Mouse (Mus musculus): ENCODE measurements around the gene Gsg1l. TPM values are rescaled to one million over a fixed set of nuclear protein-coding genes. Genes with fewer than 3 reads are reported as not detected.

Gene Gsg1l
- 38.3 and 42.7 TPM in 2 replicates for total RNA-seq (2014; rRNA removed)
- polyA plus RNA-seq (2015; fragmentation: Nextera tagmentation; extraction: Ambion mirVana): 17.8 and 19.3 TPM in 2 replicates

DNA sequence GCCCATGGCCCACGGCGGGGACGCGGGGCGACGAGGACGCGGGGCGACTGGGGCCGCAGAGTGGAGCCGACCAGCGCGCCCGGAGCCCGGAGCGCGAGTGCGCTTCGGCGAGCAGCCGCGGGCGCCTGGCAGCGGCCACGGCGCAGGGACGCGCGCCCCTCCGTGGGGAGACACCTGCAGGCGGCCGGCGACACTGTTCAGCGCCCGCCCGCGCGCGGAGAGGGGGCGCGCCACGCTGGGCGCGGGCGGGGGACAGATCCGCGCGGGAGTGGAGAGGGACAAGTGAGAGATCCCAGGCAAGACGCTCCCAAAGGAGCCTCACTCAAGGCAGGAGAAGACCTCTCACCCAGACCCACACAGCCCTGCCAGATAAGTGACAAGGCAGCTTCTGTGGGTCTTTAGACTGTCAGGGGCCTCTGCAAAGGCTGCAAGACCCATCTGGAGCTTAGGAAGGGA, at the start of gene Gsg1l:
Gene Gsg1l (minus strand): TSS at position 126 of the 456 bp plus-strand sequence.
- H3K27ac ChIP-seq (ENCODE audit: low read depth, low read length): peak within 1 kb of the TSS; percentile 38; the same call in 1 of the 2 replicates
- H3K4me2 ChIP-seq (ENCODE audit: low read depth, low read length, poor library complexity, severe bottlenecking): peak within 1 kb of the TSS; percentile 99
- H3K4me1 ChIP-seq (ENCODE audit: insufficient read depth, low read length): peaks cover 4% of the 10 kb centered on the region; the same call in 1 of the 2 replicates
- ATAC-seq (ENCODE audit: low FRiP score) (peak; percentile 71; the same call in 1 of the 2 replicates), DNase-seq (ENCODE audit: low spot score) (peak; percentile 60)
- H3K36me3 ChIP-seq (ENCODE audit: insufficient read depth, low read length): no peaks in the 10 kb centered on the region
- TF ChIP-seq CTCF (IDR thresholded peaks at IDR 0.05): peak; percentile 57
- peaks cover 4% of the 10 kb centered on the region; the same call in 1 of the 2 replicates for H3K27me3 ChIP-seq (ENCODE audit: insufficient read depth, low read length)
- H3K9ac ChIP-seq (replicated peaks; ENCODE audit: low read length, poor library complexity, severe bottlenecking): peak within 1 kb of the TSS; percentile 62
- 1% methylated on average over 31 of the region's 49 CpGs for WGBS
- H3K9me3 ChIP-seq (ENCODE audit: low read length): no peaks in the 10 kb centered on the region
- peak within 1 kb of the TSS; percentile 70 for H3K4me3 ChIP-seq (ENCODE audit: low read depth, low read length)

DNA sequence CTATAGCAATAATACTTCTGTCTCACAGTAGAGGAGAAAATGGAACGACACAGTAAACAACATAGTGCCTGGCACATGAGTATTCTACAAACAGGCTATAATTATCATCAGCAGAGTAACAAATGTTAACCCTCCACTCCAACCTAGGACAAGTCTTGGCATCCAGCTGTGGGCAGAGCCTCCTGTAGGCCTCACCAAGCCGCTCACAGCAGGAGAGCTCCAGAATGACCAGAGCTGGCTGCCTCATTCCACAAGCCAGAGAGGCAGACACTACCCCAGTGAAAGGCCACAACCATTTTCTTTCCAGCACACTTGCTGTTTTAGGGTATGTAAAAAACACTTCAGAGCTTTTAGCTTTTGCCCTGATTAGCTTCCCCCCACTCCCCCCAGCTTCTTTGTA, 45.5 kb upstream of the Gsg1l start:
- no peak for ATAC-seq (ENCODE audit: low FRiP score)
- TF ChIP-seq CTCF (IDR thresholded peaks at IDR 0.05): no peak
- H3K4me3 ChIP-seq (ENCODE audit: low read depth, low read length): no peak overlapping the region
- H3K27me3 ChIP-seq (ENCODE audit: insufficient read depth, low read length): no peaks in the 10 kb centered on the region
- H3K27ac ChIP-seq (ENCODE audit: low read depth, low read length): no peak overlapping the region
- H3K9me3 ChIP-seq (ENCODE audit: low read length): no peaks in the 10 kb centered on the region
- H3K9ac ChIP-seq (replicated peaks; ENCODE audit: low read length, poor library complexity, severe bottlenecking): no peak overlapping the region
- H3K36me3 ChIP-seq (ENCODE audit: insufficient read depth, low read length): peaks cover 56% of the 10 kb centered on the region
- no peaks in the 10 kb centered on the region for H3K4me1 ChIP-seq (ENCODE audit: insufficient read depth, low read length)
- DNase-seq (ENCODE audit: low spot score): no peak
- WGBS: 90% methylated on average over 2 of the region's 2 CpGs
- H3K4me2 ChIP-seq (ENCODE audit: low read depth, low read length, poor library complexity, severe bottlenecking): no peak overlapping the region

GRCm38 (mm10) chr7:126126502-126126901, 44.3 kb upstream of the Gsg1l start:
- Histone ChIP-seq H3K4me1 (ENCODE audit: insufficient read depth, low read length) (no peaks in the 10 kb centered on the region), H3K9me3 (ENCODE audit: low read length) (no peaks in the 10 kb centered on the region), H3K27me3 (ENCODE audit: insufficient read depth, low read length) (no peaks in the 10 kb centered on the region), H3K27ac (ENCODE audit: low read depth, low read length) (no peak overlapping the region), H3K36me3 (ENCODE audit: insufficient read depth, low read length) (peaks cover 60% of the 10 kb centered on the region), H3K9ac (replicated peaks; ENCODE audit: low read length, poor library complexity, severe bottlenecking) (no peak overlapping the region), H3K4me3 (ENCODE audit: low read depth, low read length) (no peak overlapping the region), H3K4me2 (ENCODE audit: low read depth, low read length, poor library complexity, severe bottlenecking) (no peak overlapping the region)
- DNase-seq (ENCODE audit: low spot score) (no peak), ATAC-seq (ENCODE audit: low FRiP score) (no peak)
- WGBS: 84% methylated on average over 3 of the region's 3 CpGs
- TF ChIP-seq CTCF (IDR thresholded peaks at IDR 0.05): no peak

- ATAC-seq (ENCODE audit: low FRiP score): no peak
- Histone ChIP-seq H3K4me2 (ENCODE audit: low read depth, low read length, poor library complexity, severe bottlenecking) (no peak overlapping the region), H3K4me3 (ENCODE audit: low read depth, low read length) (no peak overlapping the region), H3K27me3 (ENCODE audit: insufficient read depth, low read length) (no peaks in the 10 kb centered on the region), H3K9me3 (ENCODE audit: low read length) (no peaks in the 10 kb centered on the region), H3K4me1 (ENCODE audit: insufficient read depth, low read length) (no peaks in the 10 kb centered on the region), H3K9ac (replicated peaks; ENCODE audit: low read length, poor library complexity, severe bottlenecking) (no peak overlapping the region), H3K27ac (ENCODE audit: low read depth, low read length) (no peak overlapping the region), H3K36me3 (ENCODE audit: insufficient read depth, low read length) (peaks cover 47% of the 10 kb centered on the region)
- no peak for DNase-seq (ENCODE audit: low spot score)
- 88% methylated on average over 4 of the region's 4 CpGs for whole genome bisulfite sequencing
- no peak for TF ChIP-seq CTCF (IDR thresholded peaks at IDR 0.05)
These were observed 39.3 kb upstream of the Gsg1l start for GRCm38 (mm10) chr7:126121533-126121932.

DNA sequence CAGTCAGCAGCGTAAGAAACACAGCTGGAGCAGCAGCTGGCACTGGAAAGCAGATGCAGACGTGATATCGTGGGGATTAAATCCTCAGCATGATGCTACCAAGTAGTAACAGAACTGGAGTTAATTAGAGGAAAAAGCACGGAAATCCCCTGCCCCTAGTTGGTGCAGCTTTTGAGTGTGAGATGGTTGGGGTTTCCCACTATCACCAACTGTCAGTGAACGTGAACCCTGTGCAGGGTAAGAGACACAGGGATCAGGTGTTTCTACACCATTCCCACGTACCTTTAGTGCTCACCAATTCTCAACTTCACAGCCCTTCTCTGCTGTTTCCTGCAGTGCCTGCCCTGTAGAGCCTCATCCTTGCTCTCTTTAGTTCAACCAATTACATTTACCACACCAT, 37.6 kb upstream of the Gsg1l start:
- 54% methylated on average over 6 of the region's 6 CpGs for WGBS
- Histone ChIP-seq H3K9me3 (ENCODE audit: low read length) (no peaks in the 10 kb centered on the region), H3K36me3 (ENCODE audit: insufficient read depth, low read length) (peaks cover 58% of the 10 kb centered on the region), H3K4me1 (ENCODE audit: insufficient read depth, low read length) (no peaks in the 10 kb centered on the region), H3K27me3 (ENCODE audit: insufficient read depth, low read length) (no peaks in the 10 kb centered on the region), H3K4me3 (ENCODE audit: low read depth, low read length) (no peak overlapping the region), H3K27ac (ENCODE audit: low read depth, low read length) (no peak overlapping the region), H3K4me2 (ENCODE audit: low read depth, low read length, poor library complexity, severe bottlenecking) (no peak overlapping the region), H3K9ac (replicated peaks; ENCODE audit: low read length, poor library complexity, severe bottlenecking) (no peak overlapping the region)
- TF ChIP-seq CTCF (IDR thresholded peaks at IDR 0.05): no peak
- DNase-seq (ENCODE audit: low spot score) (no peak), ATAC-seq (ENCODE audit: low FRiP score) (no peak)

- H3K4me1 ChIP-seq (ENCODE audit: insufficient read depth, low read length): no peaks in the 10 kb centered on the region
- H3K36me3 ChIP-seq (ENCODE audit: insufficient read depth, low read length): peaks cover 69% of the 10 kb centered on the region
- no peaks in the 10 kb centered on the region for H3K27me3 ChIP-seq (ENCODE audit: insufficient read depth, low read length)
- no peak overlapping the region for H3K4me3 ChIP-seq (ENCODE audit: low read depth, low read length)
- no peak for TF ChIP-seq CTCF (IDR thresholded peaks at IDR 0.05)
- H3K9me3 ChIP-seq (ENCODE audit: low read length): no peaks in the 10 kb centered on the region
- no peak overlapping the region for H3K27ac ChIP-seq (ENCODE audit: low read depth, low read length)
- ATAC-seq (ENCODE audit: low FRiP score) (no peak), DNase-seq (ENCODE audit: low spot score) (no peak)
- WGBS: 69% methylated on average over 4 of the region's 4 CpGs
- H3K9ac ChIP-seq (replicated peaks; ENCODE audit: low read length, poor library complexity, severe bottlenecking): no peak overlapping the region
- H3K4me2 ChIP-seq (ENCODE audit: low read depth, low read length, poor library complexity, severe bottlenecking): no peak overlapping the region
These were observed 31.1 kb upstream of the Gsg1l start for GRCm38 (mm10) chr7:126113263-126113662.

All from midbrain, postnatal 0 days (tissue).